ENCODE assay signal across 8 mouse cellular contexts in genomic region chr1:177258343-177259037, GRCm38 (mm10). TPM values are rescaled to one million over a fixed set of nuclear protein-coding genes. Genes with fewer than 3 reads are reported as not detected.
DNase-seq lines count a peak whose midpoint lies in the region; ATAC-seq and TF ChIP-seq lines count a peak whose summit lies in the region.

No protein-coding gene starts in this region.

- TF ChIP-seq CTCF in MEL (IDR thresholded peaks at IDR 0.05 in 2 of 3, conservative IDR thresholded peaks at IDR 0.05 in 1 of 3; ENCODE audit: control insufficient read depth in 1 of 3, insufficient read depth in 1 of 3, low read depth in 2 of 3, low read length in 3 of 3, poor library complexity in 1 of 3, severe bottlenecking in 1 of 3) = no peak
- no peak for TF ChIP-seq CTCF in cerebellum, adult 2 months (IDR thresholded peaks at IDR 0.05; ENCODE audit: borderline replicate concordance, insufficient read depth, low read depth, low read length)
- no peak for TF ChIP-seq CTCF in forebrain, postnatal 0 days (IDR thresholded peaks at IDR 0.05; ENCODE audit: low read depth)

- H3K9me3 ChIP-seq in MEL (replicated peaks; ENCODE audit: insufficient read depth, low read length) = no peaks in the 10 kb centered on the region
- no peaks in the 10 kb centered on the region for H3K9me3 ChIP-seq in forebrain, postnatal 0 days (ENCODE audit: low read length)
- H3K9me3 ChIP-seq in lung, embryonic 15.5 days = no peaks in the 10 kb centered on the region

- under 1% methylated on average over 64 of the region's 86 CpGs for WGBS in cerebellum, adult 2 months
- WGBS in forebrain, postnatal 0 days = 3% methylated on average over 57 of the region's 86 CpGs
- under 1% methylated on average over 52 of the region's 86 CpGs for WGBS in lung, embryonic 15.5 days

- TF ChIP-seq RAD21 in MEL (IDR thresholded peaks at IDR 0.05; ENCODE audit: low read depth, low read length) = no peak

- peak overlapping the region; percentile 67 to 81 for H3K4me3 ChIP-seq in MEL (ENCODE audit: control insufficient read depth in 1 of 2, insufficient read depth in 1 of 2, low read depth in 2 of 2, low read length in 2 of 2)
- H3K4me3 ChIP-seq in cerebellum, adult 2 months (replicated peaks; ENCODE audit: insufficient read depth, low read depth, low read length) = peak overlapping the region; percentile 99
- peak overlapping the region; percentile 98 for H3K4me3 ChIP-seq in forebrain, postnatal 0 days (ENCODE audit: low read depth, low read length)
- peak overlapping the region; percentile 95 for H3K4me3 ChIP-seq in lung, embryonic 15.5 days

- H3K4me2 ChIP-seq in forebrain, postnatal 0 days (ENCODE audit: low read depth) = peak overlapping the region; percentile 93
- H3K4me2 ChIP-seq in lung, embryonic 15.5 days = peak overlapping the region; percentile 90

- H3K27me3 ChIP-seq in MEL (ENCODE audit: control insufficient read depth in 1 of 2, insufficient read depth in 2 of 2, low read length in 2 of 2) = no peaks in the 10 kb centered on the region
- H3K27me3 ChIP-seq in cerebellum, adult 2 months (ENCODE audit: control insufficient read depth, insufficient read depth, low read length) = no peaks in the 10 kb centered on the region
- H3K27me3 ChIP-seq in forebrain, postnatal 0 days (ENCODE audit: insufficient read depth, low read length) = no peaks in the 10 kb centered on the region
- no peaks in the 10 kb centered on the region for H3K27me3 ChIP-seq in lung, embryonic 15.5 days

- peaks cover 2 to 11% of the 10 kb centered on the region in 2 experiments; a peak in 3 of 4 replicates for H3K4me1 ChIP-seq in MEL (ENCODE audit: control insufficient read depth in 1 of 2, insufficient read depth in 2 of 2, low read length in 2 of 2)
- H3K4me1 ChIP-seq in cerebellum, adult 2 months (ENCODE audit: control insufficient read depth, insufficient read depth, low read length) = no peaks in the 10 kb centered on the region
- peaks cover 13% of the 10 kb centered on the region for H3K4me1 ChIP-seq in forebrain, postnatal 0 days (ENCODE audit: insufficient read depth)
- H3K4me1 ChIP-seq in lung, embryonic 15.5 days = 0 out of 2 replicates have a peak, but pooled peaks cover 3% of the 10 kb centered on the region

- TF ChIP-seq POLR2A in MEL (IDR thresholded peaks at IDR 0.05; ENCODE audit: control insufficient read depth in 1 of 2, insufficient read depth in 1 of 2, low read depth in 1 of 2, low read length in 2 of 2, poor library complexity in 1 of 2) = peak; percentile 37 to 45; a peak in 1 of 4 replicates
- 0 out of 2 replicates have a peak, but pooled peaks have one; percentile 17 for TF ChIP-seq POLR2A in cerebellum, adult 2 months (IDR thresholded peaks at IDR 0.05; ENCODE audit: borderline replicate concordance, insufficient read depth, low read length)

- peak; percentile 80 for DNase-seq in MEL (ENCODE audit: low read depth, low spot score)
- DNase-seq in cerebellum, adult 2 months = peak; percentile 84
- peak; percentile 87 for DNase-seq in forebrain, postnatal 0 days
- DNase-seq in heart, postnatal 4 days = peak; percentile 84
- peak; percentile 54 for DNase-seq in layer of hippocampus, adult 9-10 months (ENCODE audit: low spot score)
- DNase-seq in ovary, postnatal 10 days (ENCODE audit: low spot score) = peak; percentile 65
- peak; percentile 73 for DNase-seq in thymus, postnatal 0 days (ENCODE audit: low spot score)

- ATAC-seq in forebrain, postnatal 0 days = peak; percentile 75
- ATAC-seq in lung, embryonic 15.5 days (ENCODE audit: borderline replicate concordance, extremely low read depth, low FRiP score, low TSS enrichment) = peak; percentile 94

- H3K9ac ChIP-seq in MEL (ENCODE audit: control insufficient read depth, low read depth, low read length, poor library complexity, severe bottlenecking) = peak overlapping the region; percentile 99
- H3K9ac ChIP-seq in forebrain, postnatal 0 days = peak overlapping the region; percentile 96
- peak overlapping the region; percentile 76 for H3K9ac ChIP-seq in lung, embryonic 15.5 days

- peaks cover 10% of the 10 kb centered on the region; the same call in 1 of the 2 replicates for H3K79me2 ChIP-seq in MEL (ENCODE audit: control insufficient read depth, insufficient read depth, low read length, poor library complexity)

- H3K27ac ChIP-seq in MEL (ENCODE audit: control insufficient read depth, low read depth, low read length) = peak overlapping the region; percentile 80
- H3K27ac ChIP-seq in cerebellum, adult 2 months (ENCODE audit: insufficient read depth, low read length) = peak overlapping the region; percentile 63
- H3K27ac ChIP-seq in forebrain, postnatal 0 days (ENCODE audit: low read depth, low read length) = peak overlapping the region; percentile 100
- H3K27ac ChIP-seq in lung, embryonic 15.5 days = peak overlapping the region; percentile 97

- TF ChIP-seq EP300 in MEL (IDR thresholded peaks at IDR 0.05; ENCODE audit: low read depth in 1 of 2, low read length in 2 of 2) = no peak

- H3K36me3 ChIP-seq in MEL (ENCODE audit: control insufficient read depth in 1 of 2, insufficient read depth in 2 of 2, low read length in 2 of 2) = peaks cover 0 to 13% of the 10 kb centered on the region in 2 experiments; a peak in 2 of 4 replicates
- no peaks in the 10 kb centered on the region for H3K36me3 ChIP-seq in forebrain, postnatal 0 days (ENCODE audit: insufficient read depth)
- H3K36me3 ChIP-seq in lung, embryonic 15.5 days = no peaks in the 10 kb centered on the region

TF ChIP-seq in MEL, 35 proteins besides CTCF, POLR2A, EP300 and RAD21:
- TF ChIP-seq ETS1 (IDR thresholded peaks at IDR 0.05; ENCODE audit: low read depth, low read length) (0 out of 2 replicates have a peak, but pooled peaks have one; percentile 19), MAZ (IDR thresholded peaks at IDR 0.05; ENCODE audit: low read depth, low read length) (no peak), NELFE (IDR thresholded peaks at IDR 0.05; ENCODE audit: low read depth, low read length) (peak; percentile 43), ELF1 (IDR thresholded peaks at IDR 0.05; ENCODE audit: low read depth, low read length) (no peak), CHD2 (IDR thresholded peaks at IDR 0.05; ENCODE audit: low read length) (peak; percentile 75), MXI1 (IDR thresholded peaks at IDR 0.05; ENCODE audit: low read depth, low read length) (no peak; the same call in 1 of the 2 replicates), HCFC1 (IDR thresholded peaks at IDR 0.05; ENCODE audit: low read depth, low read length) (no peak), TCF12 (IDR thresholded peaks at IDR 0.05; ENCODE audit: low read depth, low read length) (peak; percentile 15; the same call in 1 of the 2 replicates), SIN3A (IDR thresholded peaks at IDR 0.05; ENCODE audit: low read length) (peak; percentile 69), RCOR1 (IDR thresholded peaks at IDR 0.05; ENCODE audit: low read depth, low read length) (0 out of 2 replicates have a peak, but pooled peaks have one; percentile 7), ZMIZ1 (IDR thresholded peaks at IDR 0.05; ENCODE audit: low read depth, low read length) (peak; percentile 62; the same call in 1 of the 2 replicates), MAX (IDR thresholded peaks at IDR 0.05; ENCODE audit: low read length) (peak; percentile 94), ZKSCAN1 (IDR thresholded peaks at IDR 0.05; ENCODE audit: low read depth, low read length) (no peak)

RNA-seq across cellular contexts. Expression of gene Akt3, which starts 0.5 kb away (rescaled TPM):
- total RNA-seq in MEL (2012; rRNA removed) = 3.2 and 3.5 TPM in 2 replicates
- 1 to 10 TPM in 1 of 2 experiments, not detected in 1; 6.2 TPM for polyA plus RNA-seq in MEL (2012; ENCODE audit: insufficient read depth in 1 of 2, insufficient read length in 2 of 2, low read depth in 1 of 2, low replicate concordance in 2 of 2, missing spikeins in 1 of 2)
- polyA plus RNA-seq in cerebellum, adult 2 months (2012; rRNA removed) = 39.8 and 40.0 TPM in 2 replicates
- 129 and 143 TPM in 2 replicates for total RNA-seq in forebrain, postnatal 0 days (2014; rRNA removed)
- 18.6 and 18.7 TPM in 2 replicates for polyA plus RNA-seq in forebrain, postnatal 0 days (2015; fragmentation: Nextera tagmentation; extraction: Ambion mirVana)
- 10 to 100 TPM; 33.3 to 34.4 TPM for total RNA-seq in heart, postnatal 4 days (2021)
- polyA plus RNA-seq in lung, embryonic 15.5 days (2015; fragmentation: Nextera tagmentation; extraction: Ambion mirVana) = 4.6 and 5.3 TPM in 2 replicates
- 1.9 and 2.1 TPM in 2 replicates for polyA plus RNA-seq in thymus, postnatal 0 days (2015; fragmentation: Nextera tagmentation; extraction: Ambion mirVana)

Comparison
In these comparisons a context has a peak if more than half of its experiments do, and no peak if none do; other contexts are left out.
1. Peak in every context shown above with its lines: DNase-seq, ATAC-seq, H3K4me3 ChIP-seq and H3K27ac ChIP-seq.